Mouse (Mus musculus) cerebellum, adult 18-20 months (tissue): ENCODE measurements at regions not wholly inside any gene's neighbourhood (a gene's known extent, or its start where the extent isn't known, plus 50 kb on each side); places are given as distances from the start of the nearest gene placed in this dataset.
"Not testable (repeated sequence)": the region's sequence is repeated elsewhere in the genome, so short reads cannot be mapped to it uniquely, and the experiment has no call there.

Experiments
- DNase-seq, 2 experiments: peaks; one replicate each; pipeline ENCODE4 v3.0.0; 2021

- no peak for DNase-seq
These were observed 859.7 kb downstream of the Rpia start for GRCm38 (mm10) chr6:69932297-69932696.

- DNase-seq: no peak
These were observed 877.3 kb downstream of the Rpia start for GRCm38 (mm10) chr6:69914781-69915180.

- no peak for DNase-seq
These were observed 912.7 kb downstream of the Rpia start for GRCm38 (mm10) chr6:69879286-69879685.

GRCm38 (mm10) chr6:69858631-69859030 is 933.4 kb downstream of the Rpia start:
- not testable (repeated sequence) for DNase-seq

GRCm38 (mm10) chr6:69828640-69829039 is 963.4 kb downstream of the Rpia start:
- peak in 1 of 2 experiments; percentile 1 for DNase-seq

GRCm38 (mm10) chr6:69814972-69815371 is 977.1 kb downstream of the Rpia start:
- DNase-seq: not testable (repeated sequence)

GRCm38 (mm10) chr6:69814373-69814772 is 977.7 kb downstream of the Rpia start:
- DNase-seq: not testable (repeated sequence)

GRCm38 (mm10) chr6:69780330-69780729 is 1011.7 kb downstream of the Rpia start:
- not testable (repeated sequence) for DNase-seq

- DNase-seq: not testable (repeated sequence)
These were observed 1014.7 kb downstream of the Rpia start for GRCm38 (mm10) chr6:69777322-69777721.

- DNase-seq: no peak
These were observed 1027.2 kb downstream of the Rpia start for GRCm38 (mm10) chr6:69764861-69765260.

- no peak for DNase-seq
These were observed 1033.4 kb downstream of the Rpia start for GRCm38 (mm10) chr6:69758618-69759017.

GRCm38 (mm10) chr6:69739002-69739625 is 1052.9 kb downstream of the Rpia start:
- no peak for DNase-seq

- not testable (repeated sequence) for DNase-seq
These were observed 1059.2 kb downstream of the Rpia start for GRCm38 (mm10) chr6:69732866-69733265.

- no peak for DNase-seq
These were observed 1065.7 kb downstream of the Rpia start for GRCm38 (mm10) chr6:69726362-69726761.

- not testable (repeated sequence) for DNase-seq
These were observed 1089.2 kb downstream of the Rpia start for GRCm38 (mm10) chr6:69702813-69703212.

GRCm38 (mm10) chr6:69681172-69681571 is 1110.9 kb downstream of the Rpia start:
- DNase-seq: no peak

GRCm38 (mm10) chr6:69662426-69662825 is 1129.6 kb downstream of the Rpia start:
- DNase-seq: not testable (repeated sequence)
